In the genomic region with DNA sequence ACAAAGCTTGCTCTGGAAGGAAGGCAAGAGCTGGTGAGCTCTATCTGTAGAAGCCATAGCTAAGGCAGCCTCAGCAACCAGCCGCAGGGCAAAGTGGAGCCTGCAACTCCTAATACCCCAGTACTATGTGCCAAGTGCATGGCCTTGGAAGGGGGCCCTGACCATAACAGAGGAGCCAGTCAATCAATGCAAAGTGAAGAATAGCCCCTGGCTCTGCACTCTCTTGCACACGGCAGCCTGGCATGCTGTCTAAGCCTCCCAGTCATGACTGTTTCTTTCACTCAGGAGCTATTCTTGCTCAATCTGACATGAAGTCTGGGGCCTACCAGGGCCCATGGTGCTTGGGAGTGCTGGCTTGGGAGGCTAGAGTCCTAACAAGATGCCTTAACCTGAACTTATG, we compare ENCODE assay signal across 19 mouse cellular contexts. TPM values are rescaled to one million over a fixed set of nuclear protein-coding genes. Genes with fewer than 3 reads are reported as not detected.
DNase-seq lines count a peak whose midpoint lies in the region; ATAC-seq and TF ChIP-seq lines count a peak whose summit lies in the region.
"Had no signal": no experiment of that assay in that cellular context is flagged by ENCODE, and none has a peak within 500 bp of the region (broad histone marks: within the 10 kb centered on the region; RNA-seq: fewer than 3 reads in every experiment).

No protein-coding gene starts in this region.

- peaks cover 52% of the 10 kb centered on the region for H3K4me1 ChIP-seq in heart, embryonic 13.5 days
- peaks cover 7% of the 10 kb centered on the region for H3K4me1 ChIP-seq in hindbrain, postnatal 0 days (ENCODE audit: insufficient read depth, low read length)
- H3K4me1 ChIP-seq in hindbrain, embryonic 11.5 days (replicated peaks; ENCODE audit: control insufficient read depth, insufficient read depth, low read length) = no peaks in the 10 kb centered on the region
- H3K4me1 ChIP-seq: intestine, embryonic 15.5 days had no signal

- peaks cover 78% of the 10 kb centered on the region for H3K27me3 ChIP-seq in heart, embryonic 13.5 days (replicated peaks)
- no peaks in the 10 kb centered on the region for H3K27me3 ChIP-seq in hindbrain, postnatal 0 days (ENCODE audit: insufficient read depth, low read length)
- no peaks in the 10 kb centered on the region for H3K27me3 ChIP-seq in hindbrain, embryonic 11.5 days (ENCODE audit: control insufficient read depth, insufficient read depth, low read length)
- H3K27me3 ChIP-seq: intestine, embryonic 15.5 days; midbrain, embryonic 12.5 days had no signal

- no peak for TF ChIP-seq POLR2A in brain, embryonic 14.5 days (IDR thresholded peaks at IDR 0.05; ENCODE audit: borderline replicate concordance, extremely low read depth, insufficient read depth, insufficient read length, poor library complexity, severe bottlenecking)

- TF ChIP-seq CTCF in hindbrain, postnatal 0 days (IDR thresholded peaks at IDR 0.05; ENCODE audit: low read depth) = no peak
- no peak for TF ChIP-seq CTCF in brain, embryonic 14.5 days (IDR thresholded peaks at IDR 0.05; ENCODE audit: borderline replicate concordance, extremely low read depth, insufficient read depth, insufficient read length)

- H3K27ac ChIP-seq in heart, embryonic 13.5 days (replicated peaks) = no peak overlapping the region
- H3K27ac ChIP-seq in hindbrain, postnatal 0 days = peak overlapping the region; percentile 48; the same call in 1 of the 2 replicates
- H3K27ac ChIP-seq in hindbrain, embryonic 11.5 days (ENCODE audit: low read depth, low read length) = no peak overlapping the region
- H3K27ac ChIP-seq: intestine, embryonic 15.5 days; midbrain, embryonic 12.5 days had no signal

- H3K4me2 ChIP-seq in heart, embryonic 13.5 days = peak overlapping the region; percentile 49
- H3K4me2 ChIP-seq in hindbrain, postnatal 0 days (ENCODE audit: low read depth, low read length) = no peak overlapping the region
- no peak overlapping the region for H3K4me2 ChIP-seq in hindbrain, embryonic 11.5 days (replicated peaks; ENCODE audit: low read depth, low read length)
- H3K4me2 ChIP-seq: intestine, embryonic 15.5 days; midbrain, embryonic 12.5 days had no signal

- H3K36me3 ChIP-seq in heart, embryonic 13.5 days = no peaks in the 10 kb centered on the region
- H3K36me3 ChIP-seq in hindbrain, postnatal 0 days (ENCODE audit: insufficient read depth, low read length) = peaks cover 19% of the 10 kb centered on the region; the same call in 1 of the 2 replicates
- H3K36me3 ChIP-seq in hindbrain, embryonic 11.5 days (ENCODE audit: control insufficient read depth, insufficient read depth, low read length) = no peaks in the 10 kb centered on the region
- H3K36me3 ChIP-seq: intestine, embryonic 15.5 days had no signal

- ATAC-seq in heart, embryonic 13.5 days (ENCODE audit: extremely low read depth, insufficient number of reproducible peaks, low FRiP score, low TSS enrichment) = no peak
- ATAC-seq in hindbrain, postnatal 0 days = peak; percentile 83
- no peak for ATAC-seq in hindbrain, embryonic 11.5 days (ENCODE audit: low FRiP score)
- ATAC-seq: intestine, embryonic 15.5 days; liver, postnatal 0 days had no signal

- intact Hi-C loops in heart, postnatal 36 days (cut with DNase I) = no loop called here

- no peaks in the 10 kb centered on the region for H3K9me3 ChIP-seq in heart, embryonic 13.5 days
- H3K9me3 ChIP-seq in hindbrain, postnatal 0 days (ENCODE audit: low read length) = no peaks in the 10 kb centered on the region
- no peaks in the 10 kb centered on the region for H3K9me3 ChIP-seq in hindbrain, embryonic 11.5 days (ENCODE audit: control insufficient read depth, low read length)
- H3K9me3 ChIP-seq: intestine, embryonic 15.5 days; midbrain, embryonic 12.5 days had no signal

- WGBS in heart, embryonic 13.5 days = 54% methylated on average over 2 of the region's 2 CpGs
- 40% methylated on average over 2 of the region's 2 CpGs for WGBS in hindbrain, postnatal 0 days
- WGBS in hindbrain, embryonic 11.5 days = 82% methylated on average over 2 of the region's 2 CpGs

- peak; percentile 18 for DNase-seq in adrenal gland, adult 2 months
- no peak for DNase-seq in adrenal gland, postnatal 25 days
- DNase-seq in heart, postnatal 36 days = no peak
- DNase-seq in hindbrain, postnatal 0 days (ENCODE audit: low spot score) = peak; percentile 65
- no peak for DNase-seq in hindbrain, embryonic 11.5 days (ENCODE audit: low spot score)
- DNase-seq in brain, embryonic 14.5 days (ENCODE audit: low read depth) = peak; percentile 85
- no peak for DNase-seq in embryo, embryonic 11 days
- DNase-seq: adrenal gland, postnatal 14 days; cerebellum, adult 9-10 months; gastrocnemius, postnatal 10 days; kidney, postnatal 4 days; liver; liver, postnatal 0 days; lung, postnatal 36 days; right cerebral cortex, adult 18-20 months; thymus, postnatal 36 days had no signal

- no peak overlapping the region for H3K9ac ChIP-seq in heart, embryonic 13.5 days
- no peak overlapping the region for H3K9ac ChIP-seq in hindbrain, postnatal 0 days (replicated peaks; ENCODE audit: low read length)
- H3K9ac ChIP-seq in hindbrain, embryonic 11.5 days (ENCODE audit: low read depth, low read length) = no peak overlapping the region
- H3K9ac ChIP-seq: intestine, embryonic 15.5 days; liver, postnatal 0 days; midbrain, embryonic 12.5 days had no signal

- H3K4me3 ChIP-seq in heart, embryonic 13.5 days = 0 out of 2 replicates have a peak overlapping the region, but pooled peaks have one; percentile 1
- no peak overlapping the region for H3K4me3 ChIP-seq in hindbrain, postnatal 0 days (ENCODE audit: low read length)
- no peak overlapping the region for H3K4me3 ChIP-seq in hindbrain, embryonic 11.5 days (ENCODE audit: low read depth, low read length)
- H3K4me3 ChIP-seq: intestine, embryonic 15.5 days; midbrain, embryonic 12.5 days had no signal

RNA-seq across cellular contexts. Expression of gene Ccdc92, which starts 21.6 kb away (rescaled TPM):
- total RNA-seq in adrenal gland, adult 2 months (2021) = 10 to 100 TPM in 1 of 2 experiments, 1 to 10 TPM in 1; 6.3 to 10.9 TPM
- 7.3 and 7.4 TPM in 2 replicates for polyA plus RNA-seq in adrenal gland, adult 2 months (2012; rRNA removed)
- 5.2 TPM in 2 replicates for total RNA-seq in adrenal gland, postnatal 25 days (2021)
- 3.7 and 4.4 TPM in 2 replicates for polyA plus RNA-seq in heart, embryonic 13.5 days (2015; fragmentation: Nextera tagmentation; extraction: Ambion mirVana)
- 1 to 10 TPM in 1 of 2 experiments, under 1 TPM in 1; 0.73 to 1.2 TPM for total RNA-seq in heart, postnatal 36 days (2021)
- total RNA-seq in hindbrain, postnatal 0 days (2014; rRNA removed) = 43.2 and 48.5 TPM in 2 replicates
- 43.7 and 49.4 TPM in 2 replicates for polyA plus RNA-seq in hindbrain, postnatal 0 days (2015; fragmentation: Nextera tagmentation; extraction: Ambion mirVana)
- polyA plus RNA-seq in hindbrain, embryonic 11.5 days (2014; fragmentation: Nextera tagmentation; extraction: Ambion mirVana) = 14.7 and 21.1 TPM in 2 replicates
- polyA plus RNA-seq in brain, embryonic 14.5 days (2012; rRNA removed) = 27.1 and 36.6 TPM in 2 replicates

RNA-seq across cellular contexts. Expression of gene Zfp664, which starts 21.8 kb away (rescaled TPM):
- 10 to 100 TPM; 44.8 to 49.1 TPM for total RNA-seq in adrenal gland, adult 2 months (2021)
- 23.7 and 26.2 TPM in 2 replicates for polyA plus RNA-seq in adrenal gland, adult 2 months (2012; rRNA removed)
- 50.1 and 52.9 TPM in 2 replicates for total RNA-seq in adrenal gland, postnatal 25 days (2021)
- polyA plus RNA-seq in heart, embryonic 13.5 days (2015; fragmentation: Nextera tagmentation; extraction: Ambion mirVana) = 59.2 and 59.8 TPM in 2 replicates
- 10 to 100 TPM; 39.7 to 43.4 TPM for total RNA-seq in heart, postnatal 36 days (2021)
- 42.5 and 44.7 TPM in 2 replicates for total RNA-seq in hindbrain, postnatal 0 days (2014; rRNA removed)
- 63.6 and 68.9 TPM in 2 replicates for polyA plus RNA-seq in hindbrain, postnatal 0 days (2015; fragmentation: Nextera tagmentation; extraction: Ambion mirVana)
- 150 and 168 TPM in 2 replicates for polyA plus RNA-seq in hindbrain, embryonic 11.5 days (2014; fragmentation: Nextera tagmentation; extraction: Ambion mirVana)
- polyA plus RNA-seq in brain, embryonic 14.5 days (2012; rRNA removed) = 77.4 and 85.5 TPM in 2 replicates

Comparison
In these comparisons a context has a peak if more than half of its experiments do, and no peak if none do; other contexts are left out.
1. DNase-seq: peak in adrenal gland, adult 2 months (single experiment), hindbrain, postnatal 0 days (single experiment) and brain, embryonic 14.5 days (single experiment); none in adrenal gland, postnatal 25 days (single experiment), heart, postnatal 36 days (0 of 2), hindbrain, embryonic 11.5 days (single experiment) and embryo, embryonic 11 days (single experiment).